Mouse (Mus musculus) limb, embryonic 11.5 days (tissue): Measurements from ENCODE around the gene Tdg. TPM values are rescaled to one million over a fixed set of nuclear protein-coding genes. Genes with fewer than 3 reads are reported as not detected.
A peak's percentile ranks its signal among the peaks of the same experiment; 100 is the strongest.
"Not testable (repeated sequence)": the region's sequence is repeated elsewhere in the genome, so short reads cannot be mapped to it uniquely, and the experiment has no call there.

Experiments
- ATAC-seq: fragments of 200-750 bp; cut with Nextera tagmentation; 2 replicates; pipeline ENCODE4 v1.8.0; 2017; ENCODE audit warnings: low read depth; ENCODE audit not compliant: insufficient number of reproducible peaks, low FRiP score, low TSS enrichment
- DNase-seq: peaks from one replicate; pipeline ENCODE4 v3.0.0-alpha.2; 2015; ENCODE audit warnings: low spot score
- H3K27ac ChIP-seq: fragments of 300-500 bp; sonication (generic); replicated peaks from 2 replicates; pipeline ENCODE4 v1.5.1; 2014; ENCODE audit warnings: low read depth, mild to moderate bottlenecking, low read length
- H3K27me3 ChIP-seq: fragments of 300-500 bp; sonication (generic); 2 replicates; pipeline ENCODE4 v1.6.1; 2014; ENCODE audit warnings: mild to moderate bottlenecking, low read length, mixed read lengths; ENCODE audit not compliant: control insufficient read depth, insufficient read depth
- H3K36me3 ChIP-seq: fragments of 300-500 bp; sonication (generic); 2 replicates; pipeline ENCODE4 v1.6.1; 2014; ENCODE audit warnings: mild to moderate bottlenecking, low read length, moderate library complexity, mixed read lengths; ENCODE audit not compliant: control insufficient read depth, insufficient read depth
- H3K4me1 ChIP-seq: fragments of 300-500 bp; sonication (generic); 2 replicates; pipeline ENCODE4 v1.6.1; 2014; ENCODE audit warnings: low read length, mixed read lengths; ENCODE audit not compliant: control insufficient read depth, insufficient read depth
- H3K4me2 ChIP-seq: fragments of 300-500 bp; sonication (generic); 2 replicates; pipeline ENCODE4 v1.6.1; 2014; ENCODE audit warnings: low read depth, mild to moderate bottlenecking, moderate library complexity; ENCODE audit not compliant: severe bottlenecking
- H3K4me3 ChIP-seq: fragments of 300-500 bp; sonication (generic); 2 replicates; pipeline ENCODE4 v1.5.1; 2014; ENCODE audit warnings: low read depth, low read length
- H3K9ac ChIP-seq: fragments of 300-500 bp; sonication (generic); 2 replicates; pipeline ENCODE4 v1.6.1; 2014; ENCODE audit warnings: mild to moderate bottlenecking, low read length
- H3K9me3 ChIP-seq: fragments of 300-500 bp; sonication (generic); 2 replicates; pipeline ENCODE4 v1.6.1; 2016; ENCODE audit warnings: low read length; ENCODE audit not compliant: control insufficient read depth
- WGBS: fragments of 180-500 bp; shearing (Covaris S2); extraction: QIAGEN DNeasy Blood & Tissue Kit; methylation state at CpG from one replicate; pipeline ENCODE4 v1.1.7; 2014; 5-methylcytosine and 5-hydroxymethylcytosine counted together
- polyA plus RNA-seq: library from polyadenylated mRNA; unstranded; fragments of >200 nt; fragmentation: Nextera tagmentation; extraction: Ambion mirVana; gene quantifications from 2 replicates; pipeline ENCODE4 v1.2.1, GENCODE M21; 2014

Tdg gene
- 250 and 262 TPM in 2 replicates for polyA plus RNA-seq

GRCm38 (mm10) chr10:82629586-82630255 is at the start of gene Tdg:
Tdg (plus strand) TSS chr10:82629828.
- Histone ChIP-seq H3K27ac (peak within 1 kb of the TSS; percentile 84), H3K36me3 (peaks cover 15% of the 10 kb centered on the region; the same call in 1 of the 2 replicates), H3K4me3 (peak within 1 kb of the TSS; percentile 70), H3K9ac (peak within 1 kb of the TSS; percentile 84), H3K4me2 (peak within 1 kb of the TSS; percentile 83)
- not testable (repeated sequence) for H3K4me1 ChIP-seq, H3K9me3 ChIP-seq, H3K27me3 ChIP-seq
- ATAC-seq (peak; percentile 96), DNase-seq (peak; percentile 94)
- under 1% methylated on average over 60 of the region's 78 CpGs for WGBS

GRCm38 (mm10) chr10:82589673-82590072 is 40.0 kb upstream of the Tdg start:
- not testable (repeated sequence) for H3K36me3 ChIP-seq, H3K4me1 ChIP-seq, H3K9ac ChIP-seq, H3K27ac ChIP-seq, H3K4me2 ChIP-seq, H3K9me3 ChIP-seq, H3K27me3 ChIP-seq, DNase-seq, H3K4me3 ChIP-seq, ATAC-seq
- WGBS: 85% methylated on average over 9 of the region's 9 CpGs

- not testable (repeated sequence) for H3K27me3 ChIP-seq, H3K9ac ChIP-seq, DNase-seq, H3K4me2 ChIP-seq, H3K4me3 ChIP-seq, H3K9me3 ChIP-seq, H3K36me3 ChIP-seq, H3K27ac ChIP-seq, H3K4me1 ChIP-seq, ATAC-seq
- WGBS: 71% methylated on average over 4 of the region's 4 CpGs
Measured at GRCm38 (mm10) chr10:82594421-82594820, 35.2 kb upstream of the Tdg start.

GRCm38 (mm10) chr10:82622235-82622634 is 7.4 kb upstream of the Tdg start:
- Histone ChIP-seq H3K4me3 (peak overlapping the region; percentile 63), H3K4me2 (peak overlapping the region; percentile 59), H3K9ac (peak overlapping the region; percentile 76), H3K27ac (no peak overlapping the region), H3K4me1 (no peaks in the 10 kb centered on the region), H3K27me3 (no peaks in the 10 kb centered on the region), H3K9me3 (no peaks in the 10 kb centered on the region), H3K36me3 (no peaks in the 10 kb centered on the region)
- ATAC-seq (no peak), DNase-seq (peak; percentile 33)
- WGBS: 30% methylated on average over 9 of the region's 9 CpGs

- peak; percentile 96 for DNase-seq
- H3K4me2 ChIP-seq: peak within 1 kb of the TSS; percentile 59
Measured at GRCm38 (mm10) chr10:82622671-82623552, 6.7 kb upstream of the Tdg start, which contains the start of gene 1190007I07Rik. 1190007I07Rik (minus strand) TSS chr10:82623228.

GRCm38 (mm10) chr10:82623553-82623932 is 6.1 kb upstream of the Tdg start:
- not testable (repeated sequence) for H3K36me3 ChIP-seq, H3K4me1 ChIP-seq, DNase-seq, H3K9me3 ChIP-seq, H3K27ac ChIP-seq, H3K27me3 ChIP-seq, H3K9ac ChIP-seq
- WGBS: 2% methylated on average over 2 of the region's 2 CpGs
- peak; percentile 9; the same call in 1 of the 2 replicates for ATAC-seq
- peak overlapping the region; percentile 63 for H3K4me3 ChIP-seq
- H3K4me2 ChIP-seq: peak overlapping the region; percentile 59

More at GRCm38 (mm10) chr10:82622671-82623552, 6.7 kb upstream of the Tdg start, which contains the start of gene 1190007I07Rik:
- peak; percentile 90 for ATAC-seq
- WGBS: under 1% methylated on average over 58 of the region's 61 CpGs
- H3K27me3 ChIP-seq: no peaks in the 10 kb centered on the region
- peak within 1 kb of the TSS; percentile 76 for H3K9ac ChIP-seq
- no peaks in the 10 kb centered on the region for H3K36me3 ChIP-seq
- H3K27ac ChIP-seq: peak within 1 kb of the TSS; percentile 65; the same call in 1 of the 2 replicates
- H3K9me3 ChIP-seq: no peaks in the 10 kb centered on the region
- H3K4me3 ChIP-seq: peak within 1 kb of the TSS; percentile 63
- H3K4me1 ChIP-seq: no peaks in the 10 kb centered on the region

- Histone ChIP-seq H3K4me2 (peak overlapping the region; percentile 83), H3K4me3 (peak overlapping the region; percentile 70), H3K4me1 (peaks cover 8% of the 10 kb centered on the region), H3K27ac (peak overlapping the region; percentile 82), H3K27me3 (no peaks in the 10 kb centered on the region), H3K9me3 (no peaks in the 10 kb centered on the region; the same call in 1 of the 2 replicates), H3K9ac (peak overlapping the region; percentile 84), H3K36me3 (peaks cover 13% of the 10 kb centered on the region; the same call in 1 of the 2 replicates)
- ATAC-seq: peak; percentile 11
- no peak for DNase-seq
- WGBS: 7% methylated on average over 11 of the region's 11 CpGs
Measured at GRCm38 (mm10) chr10:82629111-82629585, 480 bp upstream of the Tdg start.

- Histone ChIP-seq H3K27me3 (no peaks in the 10 kb centered on the region), H3K9me3 (no peaks in the 10 kb centered on the region; the same call in 1 of the 2 replicates), H3K4me2 (peak overlapping the region; percentile 61), H3K27ac (peak overlapping the region; percentile 84; the same call in 1 of the 2 replicates), H3K36me3 (peaks cover 15% of the 10 kb centered on the region; the same call in 1 of the 2 replicates), H3K4me3 (peak overlapping the region; percentile 70), H3K4me1 (peaks cover 8% of the 10 kb centered on the region), H3K9ac (peak overlapping the region; percentile 84)
- ATAC-seq (no peak), DNase-seq (peak; percentile 31)
- 26% methylated on average over 7 of the region's 7 CpGs for WGBS
Measured at GRCm38 (mm10) chr10:82630497-82630896, 869 bp downstream of the Tdg start.
